Mouse (Mus musculus) left cerebral cortex, postnatal 10 days (tissue): Measurements from ENCODE around the gene Bmp8a. TPM values are rescaled to one million over a fixed set of nuclear protein-coding genes. Genes with fewer than 3 reads are reported as not detected.
"Not testable (repeated sequence)": the region's sequence is repeated elsewhere in the genome, so short reads cannot be mapped to it uniquely, and the experiment has no call there.

Source experiments
- DNase-seq, 2 experiments: peaks; one replicate each; pipeline ENCODE4 v3.0.0; 2021 to 2022; ENCODE audit warnings: low spot score in 2 of 2, mixed read lengths in 1 of 2; ENCODE audit errors: extremely low spot score in 1 of 2
- intact Hi-C: fragments of 180-260 bp; cut with DNase I; formaldehyde crosslinking; loops from one replicate; pipeline ENCODE4 v1.15.1; 2025
- total RNA-seq, 2 experiments: library from RNA; stranded (reverse); gene quantifications; 2 replicates each; pipeline ENCODE4 v1.2.3; 2021

Gene Bmp8a
- total RNA-seq, 2 experiments from 2014 or later: 0.13 TPM; not detected in 1

- intact Hi-C loops, DNase-seq: not testable (repeated sequence)
Measured at GRCm38 (mm10) chr4:123335244-123335643, 7.8 kb downstream of the Bmp8a start.

- intact Hi-C loops: no loop called here
- DNase-seq: no peak
Measured at GRCm38 (mm10) chr4:123334177-123334576, 8.9 kb downstream of the Bmp8a start.

GRCm38 (mm10) chr4:123333151-123333550 is 9.9 kb downstream of the Bmp8a start:
- intact Hi-C loops: no loop called here
- DNase-seq: no peak

- intact Hi-C loops: not testable (repeated sequence)
Measured at GRCm38 (mm10) chr4:123331961-123332360, 11.1 kb downstream of the Bmp8a start.

DNA sequence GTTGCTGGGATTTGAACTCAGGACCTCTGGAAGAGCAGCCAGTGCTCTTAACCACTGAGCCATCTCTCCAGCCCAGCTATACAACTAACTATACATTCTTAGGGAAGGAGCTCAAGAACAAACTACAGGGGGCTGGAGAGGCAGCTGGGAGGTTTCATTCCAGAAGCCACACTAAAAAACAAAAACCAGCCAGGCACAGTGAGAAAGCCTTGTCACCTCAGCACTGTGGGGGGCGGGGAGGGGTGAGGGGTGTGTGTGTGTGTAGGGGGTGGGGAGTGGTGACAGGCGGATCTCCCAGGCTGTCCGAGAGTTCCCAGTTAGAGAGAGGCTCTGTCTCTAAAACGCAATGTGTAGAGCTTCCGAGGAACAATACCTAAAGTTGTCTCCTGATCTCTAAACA is 11.7 kb downstream of the Bmp8a start:
- DNase-seq: no peak
- intact Hi-C loops: no loop called here

More at GRCm38 (mm10) chr4:123331961-123332360, 11.1 kb downstream of the Bmp8a start:
- DNase-seq: not testable (repeated sequence)

- intact Hi-C loops: no loop called here
- no peak for DNase-seq
Measured at GRCm38 (mm10) chr4:123328946-123329345, 14.1 kb downstream of the Bmp8a start.

DNA sequence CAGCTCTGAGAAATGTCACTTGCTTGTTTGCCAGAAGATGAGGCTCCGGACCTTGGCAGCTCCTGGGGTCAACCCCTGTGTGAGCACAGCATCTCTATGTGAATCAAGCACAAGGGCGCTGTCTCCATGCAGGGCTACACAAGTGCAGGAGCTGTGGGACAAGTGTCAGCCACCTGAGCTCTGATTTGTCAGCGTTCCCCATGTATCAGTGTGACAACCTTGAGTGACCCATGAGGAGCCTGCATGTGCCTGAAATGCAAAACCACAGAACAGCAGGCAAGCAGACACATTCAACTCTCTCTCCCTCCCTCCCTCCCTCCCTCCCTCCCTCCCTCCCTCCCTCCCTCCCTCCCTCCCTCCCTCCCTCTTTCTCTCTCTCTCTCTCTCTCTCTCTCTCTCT is 15.4 kb downstream of the Bmp8a start:
- no peak for DNase-seq
- intact Hi-C loops: no loop called here

- DNase-seq: no peak
Measured at GRCm38 (mm10) chr4:123326087-123326486, 17.0 kb downstream of the Bmp8a start.

DNA sequence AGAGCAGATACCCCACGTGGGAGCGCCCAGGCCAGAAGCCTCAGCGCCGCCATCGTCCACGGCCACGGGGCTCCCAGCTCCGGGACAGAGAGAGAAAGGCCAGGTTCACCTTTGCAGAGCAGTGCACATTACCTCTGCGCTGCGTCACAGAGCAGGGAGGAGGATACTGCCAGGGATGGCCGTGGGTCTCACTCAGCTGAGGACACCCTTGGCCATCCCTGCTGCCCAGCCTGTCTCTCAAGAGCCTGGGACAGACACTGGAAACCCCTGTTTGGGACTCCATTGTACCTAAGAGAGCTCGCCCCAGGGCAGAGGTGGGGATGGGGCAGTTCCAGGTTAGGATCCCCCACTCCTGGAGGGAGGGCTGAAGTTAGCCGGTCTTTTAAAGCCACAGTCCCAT is 19.5 kb downstream of the Bmp8a start, which contains the start of gene Oxct2a:
Oxct2a (minus strand) TSS at position 101 of the 400 bp plus-strand sequence.
- no peak for DNase-seq
- intact Hi-C loops: no loop called here

More at GRCm38 (mm10) chr4:123326087-123326486, 17.0 kb downstream of the Bmp8a start:
- intact Hi-C loops: no loop called here

DNA sequence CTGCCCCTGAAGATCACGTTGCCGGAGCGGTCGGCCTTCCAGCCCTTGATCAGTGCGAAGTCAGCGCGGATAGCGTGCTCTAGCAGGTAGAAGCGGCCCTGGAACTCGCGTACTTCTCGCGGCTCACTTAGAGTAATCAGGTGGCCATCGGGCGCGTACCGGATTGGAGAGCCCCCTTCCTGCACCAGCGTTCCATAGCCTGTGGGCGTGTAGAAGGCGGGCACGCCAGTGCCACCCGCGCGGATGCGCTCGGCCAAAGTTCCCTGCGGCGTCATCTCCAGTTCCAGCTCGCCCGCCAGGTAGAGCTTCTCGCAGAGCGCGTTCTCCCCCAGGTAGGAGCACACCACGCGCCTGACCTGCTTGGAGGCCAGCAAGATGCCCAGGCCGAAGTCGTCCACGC is 20.1 kb downstream of the Bmp8a start:
- intact Hi-C loops, DNase-seq: not testable (repeated sequence)

- DNase-seq: no peak
- intact Hi-C loops: no loop called here
Measured at GRCm38 (mm10) chr4:123314497-123314896, 28.6 kb downstream of the Bmp8a start.

- DNase-seq: no peak
- intact Hi-C loops: no loop called here
Measured at GRCm38 (mm10) chr4:123313010-123313409, 30.0 kb downstream of the Bmp8a start.

- intact Hi-C loops: no loop called here
- no peak for DNase-seq
Measured at GRCm38 (mm10) chr4:123311845-123312244, 31.2 kb downstream of the Bmp8a start.

GRCm38 (mm10) chr4:123308292-123308691 is 34.8 kb downstream of the Bmp8a start:
- no peak for DNase-seq
- intact Hi-C loops: loop anchor here (5.0 kb wide), 1 partner anchor 34 kb away; the partner anchor contains the start of gene Bmp8a

- DNase-seq: peak in 1 of 2 experiments; percentile 41
- intact Hi-C loops: loop anchor here (5.0 kb wide), 1 partner anchor 35 kb away; the partner anchor contains the start of gene Bmp8a
Measured at GRCm38 (mm10) chr4:123306999-123307398, 36.1 kb downstream of the Bmp8a start.

- intact Hi-C loops: loop anchor here (5.0 kb wide), 1 partner anchor 37 kb away; the partner anchor contains the start of gene Bmp8a
Measured at GRCm38 (mm10) chr4:123305789-123306188, 37.3 kb downstream of the Bmp8a start.

DNA sequence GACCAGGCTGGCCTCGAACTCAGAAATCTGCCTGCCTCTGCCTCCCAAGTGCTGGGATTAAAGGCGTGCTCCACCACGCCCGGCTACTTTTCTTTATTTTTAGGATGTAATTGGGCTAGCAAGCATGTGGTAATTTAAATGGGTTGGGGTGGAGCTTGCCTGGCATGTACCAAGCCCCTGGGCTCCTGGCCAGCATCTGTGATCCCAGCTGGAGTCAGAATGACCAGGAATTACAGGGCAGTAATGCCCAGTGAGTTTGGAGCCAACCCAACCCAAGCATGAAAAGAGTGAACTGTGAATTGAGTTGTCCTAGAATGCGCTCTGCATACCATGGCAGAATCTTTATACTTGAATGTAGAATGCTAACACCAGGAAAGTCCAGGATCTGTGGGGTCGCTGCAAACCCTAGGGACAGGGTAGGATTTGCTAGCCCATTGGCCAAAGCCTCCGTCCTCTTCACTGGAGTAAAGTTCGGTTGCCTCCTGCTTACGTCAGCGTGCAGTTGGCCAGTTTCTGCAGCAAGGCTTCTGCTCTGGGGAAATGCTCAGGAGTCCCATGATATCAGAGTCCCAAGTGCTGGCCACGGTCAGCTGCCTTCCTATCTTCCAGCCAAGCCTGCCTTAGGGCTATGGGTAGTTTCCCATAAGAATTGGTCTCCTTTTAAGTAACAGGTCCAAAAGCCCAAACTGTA is 43.9 kb downstream of the Bmp8a start:
- intact Hi-C loops: no loop called here
- DNase-seq: peak in 1 of 2 experiments; percentile 46

More at GRCm38 (mm10) chr4:123305789-123306188, 37.3 kb downstream of the Bmp8a start:
- peak in 1 of 2 experiments; percentile 38 for DNase-seq

DNA sequence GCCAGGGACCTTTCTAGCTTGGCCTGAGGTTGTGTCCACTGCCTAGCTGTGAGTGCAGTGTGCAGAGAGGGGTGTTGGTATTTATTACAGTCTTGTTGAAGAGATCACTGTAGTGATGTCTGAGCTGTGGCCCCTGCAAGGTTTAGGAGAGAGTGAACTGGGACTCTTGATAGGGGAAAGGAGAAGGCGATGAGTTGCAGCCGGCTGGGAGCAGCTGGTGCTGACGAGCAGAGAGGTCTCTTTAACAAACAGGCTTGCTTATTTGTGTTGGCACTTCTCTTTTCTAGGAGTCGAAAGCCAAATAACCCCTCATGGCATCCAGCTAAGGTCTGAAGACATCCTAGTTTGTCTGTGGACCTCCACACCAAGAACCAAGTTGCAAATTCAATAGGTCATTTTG is 44.8 kb downstream of the Bmp8a start:
- intact Hi-C loops: no loop called here
- no peak for DNase-seq

- intact Hi-C loops: no loop called here
- DNase-seq: no peak
Measured at GRCm38 (mm10) chr4:123297195-123297960, 45.7 kb downstream of the Bmp8a start.

DNA sequence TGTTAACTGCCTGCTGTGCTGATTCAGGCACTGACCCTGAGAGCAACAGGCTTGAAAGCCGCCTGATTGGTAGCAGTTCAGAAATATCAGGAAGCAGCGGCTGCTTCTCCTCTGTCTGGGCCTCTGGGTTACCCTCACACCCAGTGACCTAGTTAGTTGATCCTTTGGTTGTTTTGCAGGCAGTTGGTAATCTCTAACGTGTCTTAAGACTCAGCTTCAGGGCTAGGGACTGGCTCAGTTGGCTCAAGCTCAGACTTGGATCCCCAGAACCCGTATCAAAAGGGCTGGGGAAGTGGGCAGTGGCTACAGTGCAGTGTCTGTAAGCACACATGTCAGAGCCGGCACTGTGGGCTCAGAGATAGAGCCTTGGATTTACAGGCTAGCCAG is 46.9 kb downstream of the Bmp8a start:
- DNase-seq: no peak
- intact Hi-C loops: no loop called here
